ENCODE assay signal across 8 mouse cellular contexts in the genomic region with DNA sequence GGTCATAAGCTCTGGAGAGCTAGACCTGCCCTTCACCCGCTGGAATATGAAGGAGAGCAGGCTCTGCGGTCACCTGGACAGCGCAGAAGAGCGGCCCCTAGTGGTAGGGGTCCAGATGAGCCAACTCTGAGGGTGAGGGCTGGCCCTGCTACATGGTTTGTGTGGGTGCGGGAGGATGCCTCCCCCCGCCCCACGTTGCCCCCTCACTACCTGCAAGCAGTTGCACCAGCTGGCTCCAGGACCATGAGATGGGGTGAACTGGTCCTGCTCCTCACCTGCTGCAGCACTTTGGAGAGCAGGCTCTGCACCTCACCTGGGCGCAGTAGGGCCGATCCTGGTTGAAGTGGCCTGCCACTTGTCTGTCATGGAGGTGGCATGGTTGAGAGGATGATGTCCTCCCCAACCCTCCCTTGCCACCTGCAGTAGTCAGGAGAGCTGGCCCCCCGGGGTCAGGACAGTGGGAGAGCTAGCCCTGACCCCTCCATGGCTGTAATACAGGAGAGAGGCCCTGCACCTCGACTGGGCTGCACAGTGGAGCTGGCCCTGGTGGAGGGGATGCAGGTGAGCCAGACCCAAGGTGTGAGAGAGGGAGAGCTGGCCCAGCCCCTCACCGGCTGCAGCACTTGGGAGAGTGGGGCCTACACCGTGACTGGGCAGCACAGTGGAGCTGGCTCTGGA. TPM values are rescaled to one million over a fixed set of nuclear protein-coding genes. Genes with fewer than 3 reads are reported as not detected.
DNase-seq lines count a peak whose midpoint lies in the region; ATAC-seq and TF ChIP-seq lines count a peak whose summit lies in the region.
"Had no signal": no experiment of that assay in that cellular context is flagged by ENCODE, and none has a peak within 500 bp of the region (broad histone marks: within the 10 kb centered on the region; RNA-seq: fewer than 3 reads in every experiment).

No protein-coding gene starts in this region.

- H3K4me3 ChIP-seq in E14TG2a.4 (replicated peaks; ENCODE audit: low read length): peak overlapping the region; percentile 76
- H3K4me3 ChIP-seq in hindbrain, embryonic 11.5 days (ENCODE audit: low read depth, low read length): no peak overlapping the region
- H3K4me3 ChIP-seq in limb, embryonic 15.5 days: no peak overlapping the region
- no peak overlapping the region for H3K4me3 ChIP-seq in neural tube, embryonic 15.5 days (replicated peaks)

- DNase-seq in B cell, adult 2 months: peak; percentile 39 to 52
- peak; percentile 56 for DNase-seq in embryo, embryonic 11 days
- peak; percentile 57 for DNase-seq in hindbrain, embryonic 11.5 days (ENCODE audit: low spot score)
- no peak for DNase-seq in yolk sac, embryonic 10.5 days (ENCODE audit: low spot score)

- 49% methylated on average over 13 of the region's 13 CpGs for WGBS in hindbrain, embryonic 11.5 days
- WGBS in limb, embryonic 15.5 days: 53% methylated on average over 13 of the region's 13 CpGs
- 51% methylated on average over 13 of the region's 13 CpGs for WGBS in neural tube, embryonic 15.5 days

- no peak for ATAC-seq in hindbrain, embryonic 11.5 days (ENCODE audit: low FRiP score)
- ATAC-seq in limb, embryonic 15.5 days (ENCODE audit: insufficient number of reproducible peaks, low FRiP score, low TSS enrichment, low read depth): peak; percentile 40
- ATAC-seq in neural tube, embryonic 15.5 days (ENCODE audit: low FRiP score): peak; percentile 14; the same call in 1 of the 2 replicates

- TF ChIP-seq CTCF in E14TG2a.4 (conservative IDR thresholded peaks at IDR 0.05; ENCODE audit: low read length): peak; percentile 89

- peaks cover 33% of the 10 kb centered on the region for H3K4me1 ChIP-seq in E14TG2a.4 (replicated peaks; ENCODE audit: low read depth, low read length)
- no peaks in the 10 kb centered on the region for H3K4me1 ChIP-seq in hindbrain, embryonic 11.5 days (replicated peaks; ENCODE audit: control insufficient read depth, insufficient read depth, low read length)
- H3K4me1 ChIP-seq in limb, embryonic 15.5 days: 0 out of 2 replicates have a peak, but pooled peaks cover 3% of the 10 kb centered on the region
- H3K4me1 ChIP-seq in neural tube, embryonic 15.5 days: no peaks in the 10 kb centered on the region

- peaks cover 15% of the 10 kb centered on the region; the same call in 1 of the 2 replicates for H3K27me3 ChIP-seq in E14TG2a.4 (ENCODE audit: insufficient read depth, low read length)
- no peaks in the 10 kb centered on the region for H3K27me3 ChIP-seq in hindbrain, embryonic 11.5 days (ENCODE audit: control insufficient read depth, insufficient read depth, low read length)
- H3K27me3 ChIP-seq in limb, embryonic 15.5 days: peaks cover 3% of the 10 kb centered on the region; the same call in 1 of the 2 replicates
- H3K27me3 ChIP-seq in neural tube, embryonic 15.5 days (replicated peaks): no peaks in the 10 kb centered on the region

- no peak overlapping the region for H3K9ac ChIP-seq in hindbrain, embryonic 11.5 days (ENCODE audit: low read depth, low read length)
- no peak overlapping the region for H3K9ac ChIP-seq in limb, embryonic 15.5 days
- H3K9ac ChIP-seq in neural tube, embryonic 15.5 days (replicated peaks): no peak overlapping the region

- H3K27ac ChIP-seq in hindbrain, embryonic 11.5 days (ENCODE audit: low read depth, low read length): no peak overlapping the region
- H3K27ac ChIP-seq in limb, embryonic 15.5 days: no peak overlapping the region
- no peak overlapping the region for H3K27ac ChIP-seq in neural tube, embryonic 15.5 days (replicated peaks)
- H3K27ac ChIP-seq: macrophage had no signal

- H3K9me3 ChIP-seq in E14TG2a.4 (ENCODE audit: low read length): no peaks in the 10 kb centered on the region
- H3K9me3 ChIP-seq in hindbrain, embryonic 11.5 days (ENCODE audit: control insufficient read depth, low read length): no peaks in the 10 kb centered on the region
- no peaks in the 10 kb centered on the region for H3K9me3 ChIP-seq in limb, embryonic 15.5 days
- H3K9me3 ChIP-seq in neural tube, embryonic 15.5 days (replicated peaks): no peaks in the 10 kb centered on the region

- H3K36me3 ChIP-seq in E14TG2a.4 (ENCODE audit: insufficient read depth, low read length): no peaks in the 10 kb centered on the region
- no peaks in the 10 kb centered on the region for H3K36me3 ChIP-seq in hindbrain, embryonic 11.5 days (ENCODE audit: control insufficient read depth, insufficient read depth, low read length)
- no peaks in the 10 kb centered on the region for H3K36me3 ChIP-seq in limb, embryonic 15.5 days
- no peaks in the 10 kb centered on the region for H3K36me3 ChIP-seq in neural tube, embryonic 15.5 days

- H3K4me2 ChIP-seq in hindbrain, embryonic 11.5 days (replicated peaks; ENCODE audit: low read depth, low read length): no peak overlapping the region
- H3K4me2 ChIP-seq in limb, embryonic 15.5 days: no peak overlapping the region
- no peak overlapping the region for H3K4me2 ChIP-seq in neural tube, embryonic 15.5 days

RNA-seq across cellular contexts. Expression of a gene that starts 29.1 kb away (rescaled TPM):
- 1.5 and 1.8 TPM in 2 replicates for polyA plus RNA-seq in hindbrain, embryonic 11.5 days (2014; fragmentation: Nextera tagmentation; extraction: Ambion mirVana)
- polyA plus RNA-seq in limb, embryonic 15.5 days (2015; fragmentation: Nextera tagmentation; extraction: Ambion mirVana): 0.77 and 0.78 TPM in 2 replicates
- polyA plus RNA-seq in neural tube, embryonic 15.5 days (2015; fragmentation: Nextera tagmentation; extraction: Ambion mirVana): 28.8 and 33.9 TPM in 2 replicates

Comparison
In these comparisons a context has a peak if more than half of its experiments do, and no peak if none do; other contexts are left out.
1. RNA of a gene that starts 29.1 kb away (polyA plus RNA-seq): 28.8 to 33.9 TPM in neural tube, embryonic 15.5 days; 1.5 to 1.8 TPM in hindbrain, embryonic 11.5 days and 0.77 to 0.78 TPM in limb, embryonic 15.5 days; every median in the first group is over 10 times any median in the second.